Mouse (Mus musculus): ENCODE data around the gene Mlh3. TPM values are rescaled to one million over a fixed set of nuclear protein-coding genes. Genes with fewer than 3 reads are reported as not detected.
A peak's percentile ranks its signal among the peaks of the same experiment; 100 is the strongest.

Gene Mlh3
- polyA plus RNA-seq, 1 experiment, result 15.7 TPM

DNA sequence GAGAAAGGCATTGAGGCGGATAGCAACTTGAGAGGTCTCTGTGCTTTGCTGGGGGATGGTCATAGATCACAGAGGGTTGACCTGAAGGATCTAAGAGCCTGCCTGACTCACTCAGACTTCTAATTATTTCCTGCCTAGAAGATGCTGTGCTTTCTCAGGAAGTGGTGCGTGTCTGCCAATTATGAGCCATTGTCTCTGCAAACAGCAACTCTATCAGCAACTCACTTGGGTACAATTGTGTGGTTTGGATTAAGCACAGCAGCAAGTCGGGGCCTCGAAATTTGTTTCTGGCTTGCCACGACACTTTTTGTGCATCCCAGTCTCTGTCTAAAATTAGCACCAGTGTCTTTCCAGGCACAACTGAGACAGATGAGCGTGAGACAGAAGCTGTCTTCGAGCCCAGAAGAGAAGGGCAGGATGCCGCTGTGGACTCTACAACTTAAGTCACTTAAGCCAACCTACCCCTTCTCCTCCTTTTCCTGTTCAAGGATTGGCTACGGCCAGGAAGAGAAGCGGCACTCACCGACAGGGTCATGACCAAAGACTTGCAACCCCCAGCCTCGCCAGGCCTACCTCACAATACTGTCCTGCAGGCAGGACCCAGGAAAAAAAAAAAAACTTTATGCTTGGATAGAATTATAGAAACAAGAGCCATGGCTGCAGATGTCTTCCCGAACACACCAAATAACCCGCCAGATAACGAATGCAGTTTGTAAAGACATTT, 42.4 kb downstream of the Mlh3 start:
- H3K4me1 ChIP-seq (ENCODE audit: control insufficient read depth, insufficient read depth, low read length), result no peaks in the 10 kb centered on the region
- peaks cover 13% of the 10 kb centered on the region; the same call in 1 of the 2 replicates for H3K36me3 ChIP-seq (ENCODE audit: control insufficient read depth, insufficient read depth, low read length, poor library complexity, severe bottlenecking)

GRCm38 (mm10) chr12:85227227-85227626, 43.2 kb downstream of the Mlh3 start:
- Histone ChIP-seq H3K36me3 (ENCODE audit: control insufficient read depth, insufficient read depth, low read length, poor library complexity, severe bottlenecking) (peaks cover 19% of the 10 kb centered on the region), H3K9me3 (replicated peaks; ENCODE audit: control insufficient read depth, insufficient read depth, low read length, poor library complexity, severe bottlenecking) (no peaks in the 10 kb centered on the region)

More for the DNA sequence above, 42.4 kb downstream of the Mlh3 start:
- no peaks in the 10 kb centered on the region for H3K27me3 ChIP-seq (ENCODE audit: control insufficient read depth, insufficient read depth, low read length, poor library complexity, severe bottlenecking)
- TF ChIP-seq EP300 (IDR thresholded peaks at IDR 0.05; ENCODE audit: insufficient read depth, low read depth, low read length), result no peak
- no peak for TF ChIP-seq POLR2A (IDR thresholded peaks at IDR 0.05; ENCODE audit: insufficient read depth, low read length)
- H3K9me3 ChIP-seq (replicated peaks; ENCODE audit: control insufficient read depth, insufficient read depth, low read length, poor library complexity, severe bottlenecking), result no peaks in the 10 kb centered on the region
- H3K9ac ChIP-seq (ENCODE audit: low read depth, poor library complexity, severe bottlenecking), result no peak overlapping the region
- H3K4me3 ChIP-seq (ENCODE audit: low read depth, low read length), result no peak overlapping the region
- no peak overlapping the region for H3K27ac ChIP-seq (ENCODE audit: insufficient read depth, low read length)

GRCm38 (mm10) chr12:85219905-85220290, 50.5 kb downstream of the Mlh3 start:
- H3K4me3 ChIP-seq (ENCODE audit: low read depth, low read length), result peak overlapping the region; percentile 88
- H3K36me3 ChIP-seq (ENCODE audit: control insufficient read depth, insufficient read depth, low read length, poor library complexity, severe bottlenecking), result peaks cover 11% of the 10 kb centered on the region
- no peaks in the 10 kb centered on the region for H3K27me3 ChIP-seq (ENCODE audit: control insufficient read depth, insufficient read depth, low read length, poor library complexity, severe bottlenecking)
- H3K9me3 ChIP-seq (replicated peaks; ENCODE audit: control insufficient read depth, insufficient read depth, low read length, poor library complexity, severe bottlenecking), result no peaks in the 10 kb centered on the region
- no peaks in the 10 kb centered on the region for H3K4me1 ChIP-seq (ENCODE audit: control insufficient read depth, insufficient read depth, low read length)
- TF ChIP-seq POLR2A (IDR thresholded peaks at IDR 0.05; ENCODE audit: insufficient read depth, low read length) (no peak), EP300 (IDR thresholded peaks at IDR 0.05; ENCODE audit: insufficient read depth, low read depth, low read length) (no peak), CTCF (IDR thresholded peaks at IDR 0.05; ENCODE audit: low read depth, low read length) (no peak)
- H3K9ac ChIP-seq (ENCODE audit: low read depth, poor library complexity, severe bottlenecking), result peak overlapping the region; percentile 72
- H3K27ac ChIP-seq (ENCODE audit: insufficient read depth, low read length), result no peak overlapping the region

More at GRCm38 (mm10) chr12:85227227-85227626, 43.2 kb downstream of the Mlh3 start:
- no peak for TF ChIP-seq EP300 (IDR thresholded peaks at IDR 0.05; ENCODE audit: insufficient read depth, low read depth, low read length)
- TF ChIP-seq CTCF (IDR thresholded peaks at IDR 0.05; ENCODE audit: low read depth, low read length), result no peak
- no peak for TF ChIP-seq POLR2A (IDR thresholded peaks at IDR 0.05; ENCODE audit: insufficient read depth, low read length)
- Histone ChIP-seq H3K27me3 (ENCODE audit: control insufficient read depth, insufficient read depth, low read length, poor library complexity, severe bottlenecking) (no peaks in the 10 kb centered on the region), H3K27ac (ENCODE audit: insufficient read depth, low read length) (no peak overlapping the region), H3K9ac (ENCODE audit: low read depth, poor library complexity, severe bottlenecking) (no peak overlapping the region), H3K4me1 (ENCODE audit: control insufficient read depth, insufficient read depth, low read length) (no peaks in the 10 kb centered on the region), H3K4me3 (ENCODE audit: low read depth, low read length) (no peak overlapping the region)

- Histone ChIP-seq H3K36me3 (ENCODE audit: control insufficient read depth, insufficient read depth, low read length, poor library complexity, severe bottlenecking) (peaks cover 9% of the 10 kb centered on the region), H3K9me3 (replicated peaks; ENCODE audit: control insufficient read depth, insufficient read depth, low read length, poor library complexity, severe bottlenecking) (no peaks in the 10 kb centered on the region), H3K4me3 (ENCODE audit: low read depth, low read length) (peak within 1 kb of the TSS; percentile 88), H3K9ac (ENCODE audit: low read depth, poor library complexity, severe bottlenecking) (peak within 1 kb of the TSS; percentile 72), H3K27ac (ENCODE audit: insufficient read depth, low read length) (no peak within 1 kb of the TSS), H3K4me1 (ENCODE audit: control insufficient read depth, insufficient read depth, low read length) (no peaks in the 10 kb centered on the region), H3K27me3 (ENCODE audit: control insufficient read depth, insufficient read depth, low read length, poor library complexity, severe bottlenecking) (no peaks in the 10 kb centered on the region)
- TF ChIP-seq CTCF (IDR thresholded peaks at IDR 0.05; ENCODE audit: low read depth, low read length) (no peak), POLR2A (IDR thresholded peaks at IDR 0.05; ENCODE audit: insufficient read depth, low read length) (peak; percentile 18), EP300 (IDR thresholded peaks at IDR 0.05; ENCODE audit: insufficient read depth, low read depth, low read length) (no peak)
These were observed 51.0 kb downstream of the Mlh3 start, which contains the start of gene Eif2b2 for GRCm38 (mm10) chr12:85219236-85219904. Gene Eif2b2 (plus strand): TSS chr12:85219481.

DNA sequence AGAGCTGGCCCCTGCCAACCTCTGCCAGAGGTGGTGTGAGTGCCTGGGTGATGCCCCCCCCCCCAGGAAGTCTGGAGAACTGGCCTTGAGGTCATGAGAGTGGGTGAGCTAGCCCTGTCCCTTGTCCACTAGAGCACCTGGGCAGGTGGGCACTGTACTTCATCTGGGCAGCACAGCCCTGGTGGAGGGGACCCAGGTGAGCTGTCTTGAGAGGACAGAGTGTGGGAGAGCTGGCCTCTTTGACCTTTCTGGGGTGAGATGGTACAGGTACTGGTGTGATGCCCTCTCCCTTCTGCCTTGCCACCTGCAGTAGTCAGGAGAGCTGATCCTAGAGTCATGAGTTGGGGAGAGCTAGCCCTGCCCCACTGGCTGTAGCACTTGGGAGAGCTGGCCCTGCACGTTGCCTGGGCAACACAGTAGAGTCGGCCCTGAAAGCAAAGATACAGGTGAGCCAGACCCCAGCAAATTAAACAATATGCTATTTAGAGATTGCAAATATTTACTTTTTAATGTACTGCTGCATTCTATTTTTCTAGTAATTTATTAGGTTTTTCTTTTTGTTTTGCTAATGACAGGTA, 52.6 kb downstream of the Mlh3 start:
- Histone ChIP-seq H3K36me3 (ENCODE audit: control insufficient read depth, insufficient read depth, low read length, poor library complexity, severe bottlenecking) (peaks cover 4% of the 10 kb centered on the region), H3K9ac (ENCODE audit: low read depth, poor library complexity, severe bottlenecking) (no peak overlapping the region), H3K9me3 (replicated peaks; ENCODE audit: control insufficient read depth, insufficient read depth, low read length, poor library complexity, severe bottlenecking) (no peaks in the 10 kb centered on the region), H3K27ac (ENCODE audit: insufficient read depth, low read length) (no peak overlapping the region), H3K27me3 (ENCODE audit: control insufficient read depth, insufficient read depth, low read length, poor library complexity, severe bottlenecking) (no peaks in the 10 kb centered on the region), H3K4me1 (ENCODE audit: control insufficient read depth, insufficient read depth, low read length) (no peaks in the 10 kb centered on the region), H3K4me3 (ENCODE audit: low read depth, low read length) (no peak overlapping the region)
- TF ChIP-seq POLR2A (IDR thresholded peaks at IDR 0.05; ENCODE audit: insufficient read depth, low read length) (no peak), EP300 (IDR thresholded peaks at IDR 0.05; ENCODE audit: insufficient read depth, low read depth, low read length) (no peak), CTCF (IDR thresholded peaks at IDR 0.05; ENCODE audit: low read depth, low read length) (no peak)
